Mouse (Mus musculus) T-helper 2 cell (primary cell): ENCODE results near the gene Basp1.
"Not testable (repeated sequence)": the region's sequence is repeated elsewhere in the genome, so short reads cannot be mapped to it uniquely, and the experiment has no call there.

Experiments used
- in situ Hi-C: fragments of 300-600 bp; cut with MboI, MseI; formaldehyde crosslinking; loops from one replicate; pipeline ENCODE4 v1.15.1; 2025; ENCODE audit warnings: high pct_unique_total_duplicates

Basp1 gene

GRCm38 (mm10) chr15:25413378-25413901 is at the start of gene Basp1:
Gene Basp1 (minus strand): TSS chr15:25413764.
- in situ Hi-C loops = loop anchor here (10.0 kb wide), 1 partner anchor 269 kb away; no protein-coding TSS in a partner anchor

DNA sequence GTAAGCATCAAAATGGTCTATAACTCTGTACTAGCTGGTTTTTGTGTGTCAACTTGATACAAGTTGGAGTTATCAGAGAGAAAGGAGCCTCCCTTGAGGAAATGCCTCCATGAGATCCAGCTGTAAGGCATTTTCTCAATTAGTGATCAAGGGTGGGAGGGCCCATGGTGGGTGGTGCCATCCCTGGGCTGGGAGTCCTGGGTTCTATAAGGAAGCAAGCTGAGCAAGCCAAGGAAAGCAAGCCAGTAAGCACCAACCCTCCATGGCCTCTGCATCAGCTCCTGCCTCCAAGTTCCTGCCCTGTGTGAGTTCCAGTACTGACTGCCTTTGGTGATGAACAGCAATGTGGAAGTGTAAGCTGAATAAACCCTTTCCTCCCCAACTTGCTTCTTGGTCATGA is 49.5 kb upstream of the Basp1 start:
- in situ Hi-C loops = not testable (repeated sequence)

GRCm38 (mm10) chr15:25462056-25462762 is 48.6 kb upstream of the Basp1 start:
- in situ Hi-C loops = no loop called here

- in situ Hi-C loops = no loop called here
These were observed 46.3 kb upstream of the Basp1 start for GRCm38 (mm10) chr15:25459901-25460300.

GRCm38 (mm10) chr15:25457421-25457820 is 43.9 kb upstream of the Basp1 start:
- in situ Hi-C loops = no loop called here

DNA sequence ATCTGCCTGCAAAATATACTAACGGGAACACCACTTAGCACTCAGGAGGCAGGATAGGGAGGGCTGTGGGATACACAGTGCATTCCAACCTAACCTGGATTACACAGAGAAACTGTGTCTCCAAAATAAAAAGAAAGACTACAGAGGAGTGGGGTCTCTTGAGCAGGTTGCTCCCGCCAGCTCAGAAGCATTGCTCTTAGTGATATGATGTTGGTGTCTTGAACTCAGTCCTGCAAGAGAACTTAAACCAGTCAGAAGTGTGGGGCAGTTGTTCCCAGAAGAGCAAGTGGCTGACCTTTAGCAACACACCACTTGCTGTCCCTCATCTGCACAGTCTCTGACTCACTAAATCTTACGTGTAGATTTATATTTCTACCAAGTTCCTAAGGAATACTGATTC is 40.0 kb upstream of the Basp1 start:
- in situ Hi-C loops = no loop called here

GRCm38 (mm10) chr15:25449348-25449747 is 35.8 kb upstream of the Basp1 start:
- in situ Hi-C loops = no loop called here

DNA sequence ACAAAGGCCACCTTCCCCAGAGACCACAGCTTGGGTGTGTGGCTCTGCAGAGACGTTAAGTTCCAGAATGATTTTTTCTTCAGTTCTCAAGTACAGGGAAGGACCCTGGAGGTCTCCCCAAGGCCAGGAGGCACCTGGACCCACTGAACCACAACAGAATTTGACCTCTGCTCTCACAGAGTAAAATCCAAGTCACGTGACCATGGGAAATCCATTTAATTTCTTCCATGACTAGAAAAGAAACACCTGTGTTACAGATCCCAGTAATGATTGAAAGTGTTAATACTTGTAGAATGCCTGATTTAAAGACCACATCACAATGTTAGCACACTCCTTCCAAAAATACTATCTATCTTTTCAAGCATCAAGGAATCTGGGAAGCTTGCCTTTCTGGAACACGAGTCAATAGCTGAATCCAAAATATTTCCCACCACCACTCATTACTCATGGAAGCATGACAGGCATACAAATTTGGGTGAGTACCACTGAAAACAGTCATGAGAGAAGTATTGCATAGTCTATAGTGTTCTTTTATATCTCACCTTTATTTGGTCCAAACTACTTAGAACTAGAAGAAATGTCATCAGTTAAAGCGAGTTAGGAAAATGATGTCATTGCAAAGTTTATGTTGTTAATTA is 35.3 kb upstream of the Basp1 start:
- in situ Hi-C loops = no loop called here

DNA sequence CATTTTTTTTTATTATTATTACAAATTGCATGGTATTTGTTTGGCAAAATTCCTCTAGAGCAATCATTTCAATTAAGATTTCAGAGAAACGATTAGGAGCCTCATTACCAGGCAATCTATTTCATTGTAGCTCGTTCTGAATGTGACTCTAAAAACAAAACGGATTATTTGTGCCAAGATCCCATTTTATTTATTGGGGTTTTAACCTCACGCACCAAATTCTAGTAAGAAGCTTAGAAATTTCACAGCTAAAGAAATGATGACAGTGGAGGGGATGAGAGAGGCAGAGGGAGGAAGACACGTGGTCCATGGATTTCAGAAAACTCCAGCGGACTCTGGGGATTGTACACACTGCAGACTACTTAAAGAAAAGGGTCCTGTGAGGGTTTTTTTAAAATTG is 33.6 kb upstream of the Basp1 start:
- in situ Hi-C loops = no loop called here

- in situ Hi-C loops = no loop called here
These were observed 32.6 kb upstream of the Basp1 start for GRCm38 (mm10) chr15:25446155-25446487.

DNA sequence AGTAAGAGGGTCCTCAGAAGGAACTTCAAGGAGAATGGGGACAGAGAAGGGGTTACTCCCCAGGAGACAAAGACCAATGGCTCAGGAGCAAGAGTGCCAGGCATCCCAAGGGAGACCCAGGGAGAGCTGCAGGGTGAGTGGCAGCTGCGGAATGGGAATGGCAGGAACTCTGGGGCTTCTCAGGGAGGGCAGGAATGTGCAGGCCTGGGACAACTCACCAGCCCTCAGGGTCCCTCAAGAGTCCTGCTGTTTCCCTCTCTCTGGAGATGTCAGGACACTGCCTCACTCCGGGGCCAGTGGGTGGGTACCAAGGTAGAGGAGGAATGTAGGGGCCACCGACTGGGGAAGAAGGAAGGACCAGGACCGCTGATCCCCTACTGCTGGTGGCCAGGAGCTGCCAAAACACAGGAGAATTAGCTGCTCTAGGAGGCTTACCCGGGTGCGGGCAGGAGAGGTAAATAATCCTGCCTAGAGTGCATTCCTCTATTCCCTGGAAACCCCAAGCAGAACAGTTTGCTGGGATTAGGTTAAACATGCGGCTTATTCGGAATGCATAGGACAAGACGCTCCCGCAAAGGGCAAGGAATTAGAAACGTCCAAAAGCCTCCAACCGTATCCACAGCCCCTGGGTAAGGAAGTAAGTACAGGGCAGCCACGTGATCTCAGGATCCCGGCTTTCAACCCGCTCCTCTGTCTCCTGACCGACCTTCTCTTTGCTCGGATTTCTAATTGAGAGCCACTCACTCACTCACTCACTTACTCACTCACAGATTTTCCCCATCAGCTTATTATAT is 32.0 kb upstream of the Basp1 start:
- in situ Hi-C loops = no loop called here

- in situ Hi-C loops = loop anchor here (5.0 kb wide), 1 partner anchor 278 kb away; no protein-coding TSS in a partner anchor
These were observed 30.6 kb upstream of the Basp1 start for GRCm38 (mm10) chr15:25444208-25444607.

- in situ Hi-C loops = loop anchor here (5.0 kb wide), 1 partner anchor 279 kb away; no protein-coding TSS in a partner anchor
These were observed 29.7 kb upstream of the Basp1 start for GRCm38 (mm10) chr15:25443140-25443790.

DNA sequence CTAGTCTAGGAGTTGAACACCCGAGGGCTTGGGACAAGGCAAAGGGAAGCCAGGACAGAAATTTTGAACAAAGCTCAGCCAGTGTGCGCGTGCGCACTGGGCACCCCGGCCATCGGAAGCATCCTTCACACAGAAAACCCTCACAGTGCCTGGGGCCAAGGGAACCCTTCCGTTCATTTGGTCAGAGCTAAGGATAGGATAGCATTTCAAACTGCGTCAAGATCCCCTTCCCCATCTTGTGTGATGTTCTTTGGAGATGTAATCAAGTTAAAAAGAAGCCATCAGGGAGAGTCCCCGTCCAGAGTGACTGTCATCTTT is 28.3 kb upstream of the Basp1 start:
- in situ Hi-C loops = loop anchor here (5.0 kb wide), 1 partner anchor 280 kb away; no protein-coding TSS in a partner anchor

- in situ Hi-C loops = loop anchor here (5.0 kb wide), 1 partner anchor 281 kb away; no protein-coding TSS in a partner anchor
These were observed 27.7 kb upstream of the Basp1 start for GRCm38 (mm10) chr15:25440991-25441867.

DNA sequence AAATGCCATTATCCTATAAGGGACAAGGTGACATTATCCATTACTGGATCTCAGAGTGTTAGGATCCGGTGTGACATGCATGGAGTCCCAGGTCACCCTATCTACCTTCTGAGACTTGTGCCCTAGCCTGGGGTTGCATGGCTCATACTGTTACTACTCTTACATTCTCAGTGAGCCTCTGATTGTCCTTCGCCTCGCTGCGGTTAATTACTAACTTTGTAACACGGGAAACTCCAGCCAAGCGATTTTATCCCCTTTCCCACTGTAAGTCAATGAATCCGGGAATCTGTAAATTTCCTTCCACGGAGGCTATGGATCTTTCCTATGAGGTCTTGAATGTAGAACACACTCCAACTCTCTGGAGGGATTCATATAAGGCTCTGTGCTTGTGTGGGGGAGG is 26.8 kb upstream of the Basp1 start:
- in situ Hi-C loops = loop anchor here (5.0 kb wide), 1 partner anchor 282 kb away; no protein-coding TSS in a partner anchor

DNA sequence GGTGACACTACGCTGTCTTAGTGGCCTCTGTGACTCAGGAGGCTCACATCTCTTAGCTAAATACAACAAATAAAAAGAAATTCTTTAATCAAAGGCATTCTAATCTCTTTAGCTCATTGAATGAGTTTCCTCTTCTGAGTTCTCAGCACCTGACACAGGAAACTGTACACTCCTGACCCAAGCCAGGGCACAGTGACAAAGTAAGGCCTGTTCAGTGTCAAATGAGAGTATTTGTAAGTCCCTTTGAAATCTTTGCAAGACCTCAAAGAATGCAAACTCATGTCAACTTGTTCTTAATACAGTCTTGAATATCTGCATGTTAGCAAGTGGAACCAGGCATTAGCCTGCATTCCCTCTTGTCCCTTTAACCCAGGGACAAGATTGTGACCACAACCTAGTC is 18.8 kb upstream of the Basp1 start:
- in situ Hi-C loops = no loop called here

DNA sequence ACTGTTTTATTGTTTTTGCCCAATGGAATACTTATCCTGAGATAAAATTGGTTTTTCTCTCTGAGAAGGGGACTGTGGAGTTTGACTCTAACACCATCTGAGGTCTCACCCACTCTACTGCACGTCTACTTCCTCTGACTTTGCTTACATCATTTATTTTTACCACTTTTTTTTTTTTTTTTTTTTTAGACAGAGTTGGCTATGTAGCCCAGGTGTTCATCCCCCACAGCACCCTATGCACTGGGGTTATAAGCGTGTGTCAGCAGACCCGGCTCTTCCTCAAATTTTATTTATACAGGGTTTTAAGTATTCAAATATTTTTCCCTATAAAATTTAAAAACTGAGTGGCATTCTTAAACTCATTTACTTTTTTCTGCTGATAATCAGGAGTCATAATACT is 16.6 kb upstream of the Basp1 start:
- in situ Hi-C loops = no loop called here

GRCm38 (mm10) chr15:25429007-25429406 is 15.4 kb upstream of the Basp1 start:
- in situ Hi-C loops = loop anchor here (5.0 kb wide), 1 partner anchor 837 kb away; no protein-coding TSS in a partner anchor

GRCm38 (mm10) chr15:25428551-25428950 is 15.0 kb upstream of the Basp1 start:
- in situ Hi-C loops = loop anchor here (5.0 kb wide), 1 partner anchor 836 kb away; no protein-coding TSS in a partner anchor

DNA sequence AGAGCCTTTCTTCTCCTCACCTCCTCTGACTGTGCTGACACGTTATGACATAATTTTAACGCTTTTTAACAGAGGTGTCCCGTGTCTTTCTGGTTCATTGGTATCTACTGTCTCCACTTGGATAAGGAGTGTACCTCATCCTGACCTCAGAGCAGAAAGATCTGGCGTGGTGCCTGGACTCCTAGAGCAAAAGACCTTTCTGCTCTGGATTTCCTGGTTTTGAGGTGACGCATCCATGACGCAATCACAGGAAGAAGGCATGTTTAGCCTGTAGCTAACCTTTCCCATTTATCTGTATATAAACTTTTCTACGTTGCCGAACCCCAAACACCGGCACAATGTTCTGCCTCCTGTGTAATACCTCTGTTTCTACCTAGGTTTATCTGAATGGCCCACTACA is 6.7 kb upstream of the Basp1 start:
- in situ Hi-C loops = no loop called here
